Mouse (Mus musculus) neural tube, embryonic 10.5 days (tissue): ENCODE measurements around the gene Mrc2.

Experiments used
- DNase-seq: peaks from one replicate; pipeline ENCODE4 v3.0.0-alpha.2; 2017; ENCODE audit warnings: low spot score; ENCODE audit errors: extremely low spot score

The Mrc2 gene

DNA sequence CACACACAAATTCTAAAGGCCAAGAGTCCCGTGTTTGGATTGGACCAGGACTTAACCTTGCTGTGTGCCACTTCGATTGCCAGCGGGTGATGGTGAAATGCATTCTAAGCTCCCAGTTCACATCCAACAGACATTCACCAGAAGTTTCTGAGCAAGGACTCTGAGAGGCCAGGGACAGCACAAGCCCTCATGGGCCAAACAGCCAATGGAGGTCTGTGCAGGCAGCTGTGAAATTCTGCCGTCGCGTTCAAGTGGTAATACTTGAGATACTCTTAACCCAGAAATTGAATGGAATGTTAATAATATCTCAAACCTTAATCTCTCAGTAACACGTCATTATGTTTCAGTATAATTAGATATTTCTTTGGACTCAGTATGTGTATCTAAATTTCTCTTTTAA lies 17.8 kb downstream of the Mrc2 start:
- no peak for DNase-seq

DNA sequence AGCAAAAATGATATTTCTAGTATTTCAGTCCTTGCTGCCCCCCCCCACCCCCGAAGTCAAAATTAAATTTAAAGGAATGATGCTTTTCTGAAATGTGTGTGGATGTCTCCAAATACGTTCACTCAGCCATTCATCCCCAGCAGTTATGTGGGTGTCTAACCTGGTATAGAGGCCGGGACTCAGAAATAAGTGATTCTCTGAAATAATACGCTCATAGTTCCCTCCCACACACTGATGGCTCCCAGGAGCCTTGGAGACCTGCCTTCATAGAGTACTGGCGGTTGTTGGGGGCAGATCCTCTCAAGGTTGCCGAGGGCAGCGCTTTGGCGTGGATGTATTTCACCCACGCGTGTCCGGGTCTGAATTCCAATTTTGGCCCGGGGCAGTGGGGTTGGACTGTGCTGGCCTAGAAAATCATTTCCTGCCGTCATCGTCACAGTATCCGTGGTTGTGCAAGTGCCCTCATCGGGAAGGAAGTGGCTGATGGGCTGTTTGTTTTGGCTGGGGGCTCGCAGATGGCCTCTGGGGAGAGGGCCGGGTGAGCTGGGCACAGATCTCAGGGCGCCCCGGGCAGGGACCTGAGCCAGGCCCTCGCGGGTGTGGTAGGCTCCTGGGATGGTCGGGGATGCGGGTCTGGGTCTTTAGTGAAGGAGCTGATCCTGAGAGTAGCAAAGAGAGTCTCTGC lies 19.0 kb downstream of the Mrc2 start:
- DNase-seq, result no peak

DNA sequence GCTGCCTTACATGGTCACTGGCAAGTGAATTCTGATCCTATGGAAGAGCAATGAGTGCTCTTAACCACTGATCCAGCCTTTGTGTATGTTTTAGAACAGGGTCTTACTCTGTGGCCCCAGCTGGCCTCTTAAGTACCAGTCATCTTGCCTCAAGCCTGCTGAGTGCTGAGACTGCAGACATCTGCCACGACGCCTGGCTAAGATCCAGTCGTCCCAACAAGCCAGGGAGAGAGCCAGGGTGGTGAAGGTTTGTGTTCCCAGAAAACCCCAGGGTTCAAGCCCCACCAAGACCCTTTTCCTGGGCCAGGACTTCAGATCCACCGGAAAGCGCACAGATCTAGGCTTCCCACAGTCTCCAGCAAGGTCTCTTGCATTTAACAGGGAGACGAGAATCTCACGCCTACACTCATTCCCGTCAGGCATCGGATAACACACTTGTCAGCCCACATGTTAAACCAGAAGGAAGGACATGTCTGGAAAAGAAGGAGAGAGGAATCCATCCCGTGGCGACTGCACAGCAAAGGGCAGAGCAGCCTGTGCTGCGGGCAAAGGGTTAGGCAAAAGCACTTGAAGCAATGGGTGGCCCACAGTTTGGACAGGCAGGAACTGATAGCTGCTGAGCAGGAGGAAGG lies 20.0 kb downstream of the Mrc2 start:
- peak; percentile 41 for DNase-seq

DNA sequence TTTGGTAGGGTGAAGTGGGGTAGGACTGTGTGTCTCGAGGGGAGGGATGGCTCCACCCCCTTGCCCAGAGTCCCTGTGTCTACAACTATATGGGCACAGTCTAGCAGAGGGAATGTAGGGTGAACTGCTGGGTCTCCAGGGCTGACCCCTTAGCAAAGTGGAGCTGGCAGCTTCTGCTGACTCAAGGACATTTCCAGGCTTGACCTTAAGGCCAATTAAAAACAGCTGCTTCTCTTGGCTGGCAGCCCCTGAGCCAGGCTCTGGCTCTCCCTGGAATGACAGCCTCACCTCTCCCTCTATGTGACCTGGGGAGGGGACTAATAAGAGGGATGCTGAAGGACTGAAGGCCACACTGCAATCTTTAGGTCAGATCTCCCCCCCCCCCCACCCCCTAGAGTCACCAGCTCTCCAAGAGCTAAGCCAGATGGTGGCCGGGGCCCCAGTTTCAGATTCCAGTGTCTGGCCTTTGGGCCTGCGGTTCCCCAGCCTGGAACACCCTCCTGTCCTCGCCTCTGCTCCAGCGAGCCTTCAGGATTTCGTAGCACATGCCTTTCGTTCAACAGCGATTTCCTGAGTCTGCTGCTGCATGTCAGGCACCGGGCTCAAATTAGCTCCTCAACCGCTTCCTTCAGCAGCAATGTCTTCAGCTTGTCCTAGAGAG lies 20.7 kb downstream of the Mrc2 start:
- DNase-seq, result peak; percentile 56

DNA sequence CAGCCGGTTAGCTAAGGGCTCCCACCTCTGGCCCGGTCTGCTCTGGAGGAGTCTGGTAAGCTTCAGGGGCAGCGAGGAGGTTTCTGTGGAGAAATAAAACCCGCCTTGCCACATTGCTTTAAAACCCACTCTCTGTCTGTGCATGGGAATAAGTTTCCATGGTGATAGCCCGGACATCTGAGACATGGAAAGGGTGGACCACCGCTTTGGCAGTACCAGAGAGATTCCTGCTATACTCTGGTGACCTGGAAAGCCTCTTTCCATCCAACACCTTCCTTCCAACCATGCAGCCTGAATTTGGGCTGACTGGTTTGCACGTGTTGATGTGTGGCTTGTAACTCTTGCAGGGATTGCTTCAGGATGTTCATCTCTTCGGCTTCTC lies 21.2 kb downstream of the Mrc2 start:
- DNase-seq, result no peak

DNA sequence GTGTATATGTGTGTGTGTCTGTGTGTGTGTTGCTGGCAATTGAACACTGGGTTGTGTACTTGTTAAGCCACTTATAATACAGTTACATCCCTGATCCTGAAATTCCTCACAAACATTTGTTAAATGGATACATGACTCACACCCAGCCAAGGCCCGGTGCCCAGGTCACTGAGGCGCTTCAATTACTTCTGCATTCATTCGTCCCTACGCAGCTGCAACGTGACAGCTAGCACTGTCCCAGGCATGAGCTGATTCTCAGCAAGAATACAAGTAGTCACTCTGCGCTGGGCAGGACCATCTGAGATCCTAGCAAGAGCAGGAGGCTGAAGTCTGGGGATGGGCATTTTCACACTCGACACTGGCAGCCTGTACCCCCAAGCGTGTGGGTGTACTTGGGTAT lies 22.9 kb downstream of the Mrc2 start:
- no peak for DNase-seq

DNA sequence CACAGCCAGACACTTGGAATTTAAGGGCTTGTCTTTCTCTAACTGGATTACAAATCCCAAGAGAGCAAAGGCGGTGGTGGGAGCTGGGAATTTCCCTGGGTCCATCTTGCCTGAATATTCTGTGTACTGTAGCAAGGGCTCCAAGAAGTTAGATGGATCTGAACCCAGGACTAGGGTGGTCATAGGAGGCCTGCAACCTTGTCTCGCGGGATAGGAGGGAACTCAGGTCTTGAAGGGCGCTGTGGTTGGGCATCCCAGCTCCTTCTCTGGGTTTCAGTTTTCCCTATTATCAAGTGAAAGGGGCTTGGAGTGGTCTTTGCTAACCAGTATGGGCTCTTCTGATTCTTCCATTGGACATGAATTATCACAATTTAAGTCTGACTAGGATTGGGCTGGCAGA lies 23.7 kb downstream of the Mrc2 start:
- no peak for DNase-seq

DNA sequence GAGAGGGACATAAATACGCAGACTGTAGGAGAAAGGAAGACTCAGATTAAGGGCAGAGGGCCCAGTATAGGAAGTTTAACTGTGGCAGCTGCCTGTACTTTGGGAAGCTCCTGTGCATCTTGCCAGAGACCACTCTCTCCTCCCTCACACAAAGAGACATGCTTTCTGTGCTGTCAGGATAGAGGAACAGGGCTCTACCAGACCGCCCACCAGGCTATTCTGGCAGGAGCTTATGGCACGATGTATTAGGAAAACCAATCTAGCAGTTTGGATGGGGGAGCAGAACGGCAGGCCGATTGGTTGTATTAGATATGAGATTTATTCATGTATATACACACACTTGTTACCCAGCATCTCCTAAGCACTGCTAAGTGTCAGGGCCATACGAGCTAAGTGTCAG lies 25.3 kb downstream of the Mrc2 start:
- DNase-seq, result no peak

DNA sequence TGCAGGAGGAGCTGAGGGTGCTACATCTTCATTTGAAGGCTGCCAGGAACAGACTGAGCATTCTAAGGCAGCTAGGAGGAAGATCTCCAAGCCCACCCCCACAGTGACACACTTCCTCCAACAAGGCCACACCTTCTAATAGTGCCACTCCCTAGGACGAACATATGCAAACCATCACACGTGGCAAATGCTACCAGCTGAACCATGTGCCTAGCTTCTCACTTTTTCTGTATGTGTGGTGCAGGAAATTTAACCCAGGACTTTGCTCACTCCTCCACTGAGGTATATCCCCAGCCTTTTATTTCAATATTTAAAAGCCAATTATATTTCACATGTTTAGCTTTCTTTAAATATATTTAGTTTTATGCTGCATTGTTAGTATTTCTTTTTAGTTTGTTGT lies 28.6 kb downstream of the Mrc2 start:
- no peak for DNase-seq

DNA sequence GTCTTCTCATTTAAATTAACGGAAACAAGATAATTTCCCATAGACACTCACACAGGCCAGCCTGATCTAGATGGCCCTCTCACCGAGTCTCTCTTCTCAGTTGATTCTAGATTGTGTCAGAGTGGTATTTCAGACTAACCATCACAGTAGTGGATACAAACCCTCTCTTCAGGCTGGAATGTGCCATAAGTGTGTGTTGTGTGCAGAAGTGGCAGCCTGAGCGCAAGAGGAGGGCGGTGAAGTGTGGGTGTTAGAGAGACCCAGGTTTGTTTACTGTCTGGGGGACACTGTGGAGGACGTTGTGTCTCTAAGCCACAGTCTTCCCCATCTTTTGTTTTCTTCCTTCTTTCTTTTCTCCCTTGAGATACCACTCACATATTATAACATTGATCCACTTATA lies 31.1 kb downstream of the Mrc2 start:
- DNase-seq, result no peak

DNA sequence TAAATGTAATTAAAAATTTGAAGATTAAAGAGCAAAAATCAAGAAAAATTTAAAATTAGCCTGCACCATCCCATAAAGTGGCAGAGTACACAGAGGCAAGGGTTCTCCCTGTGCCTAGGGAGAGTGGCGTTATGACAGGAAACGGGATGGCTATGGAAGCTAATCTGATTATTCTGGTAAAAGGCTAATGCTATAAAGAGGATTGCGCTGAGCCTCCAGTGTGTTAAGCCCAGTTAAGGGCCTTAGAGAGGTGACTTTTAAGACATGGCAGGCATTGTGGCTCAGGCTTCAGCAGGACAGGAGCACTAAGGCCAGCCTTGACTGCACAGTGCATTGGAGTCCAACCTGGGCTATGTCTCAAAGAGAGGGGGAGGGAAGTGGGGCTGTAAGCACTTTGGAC lies 34.7 kb downstream of the Mrc2 start:
- DNase-seq, result no peak

DNA sequence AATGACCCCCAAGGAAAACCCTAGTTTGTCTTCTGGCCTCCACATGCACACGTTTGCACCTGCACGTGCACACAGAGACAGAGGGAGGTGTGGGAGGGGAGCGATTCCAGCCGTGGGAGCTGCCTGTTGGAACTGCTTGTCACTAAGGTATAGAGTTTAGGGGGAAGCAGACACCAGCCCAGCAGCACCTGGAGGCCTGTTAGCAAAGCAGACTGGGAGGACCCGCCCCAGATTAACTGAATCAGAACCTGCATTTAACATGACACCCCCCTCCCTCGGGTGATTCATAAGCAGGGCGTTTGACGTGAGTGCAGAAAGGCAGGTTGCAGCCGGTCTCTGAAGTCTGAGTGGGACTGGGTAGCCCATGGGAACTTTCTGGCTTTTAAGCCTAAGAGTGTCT lies 37.5 kb downstream of the Mrc2 start:
- DNase-seq, result no peak

DNA sequence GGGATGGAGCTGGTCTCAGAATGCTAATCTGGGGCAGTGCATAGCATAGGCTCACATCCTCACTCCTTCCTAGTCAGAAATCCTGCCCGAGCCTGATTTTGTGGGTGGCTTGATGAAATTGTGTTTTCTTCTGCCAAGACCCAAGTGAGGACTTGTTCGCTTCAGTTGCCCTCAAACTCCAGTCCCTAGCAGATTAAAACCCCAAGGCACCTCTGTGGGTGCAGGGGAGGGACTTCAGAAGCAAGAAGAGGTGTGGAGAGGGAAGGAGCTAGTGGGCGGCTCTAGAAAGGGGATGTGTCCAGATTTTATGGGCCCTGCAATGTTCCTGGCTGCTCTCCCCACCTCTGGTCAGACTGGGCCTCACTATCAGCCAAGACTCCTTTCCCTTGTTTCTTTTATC lies 38.7 kb downstream of the Mrc2 start:
- DNase-seq, result no peak

DNA sequence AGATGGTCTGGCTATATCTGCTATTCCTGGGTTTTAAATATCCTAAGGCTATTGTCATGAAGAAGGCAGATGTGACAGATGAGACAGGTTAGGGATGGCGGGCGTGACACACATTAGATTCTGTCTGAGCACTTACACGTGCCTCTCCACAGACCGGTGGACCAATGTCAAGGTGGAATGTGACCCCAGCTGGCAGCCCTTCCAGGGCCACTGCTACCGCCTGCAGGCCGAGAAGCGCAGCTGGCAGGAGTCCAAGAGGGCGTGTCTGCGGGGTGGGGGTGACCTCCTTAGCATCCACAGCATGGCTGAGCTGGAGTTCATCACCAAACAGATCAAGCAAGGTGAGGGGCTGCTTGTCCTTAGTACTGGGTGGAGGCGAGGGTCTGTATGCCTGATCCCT lies 39.3 kb downstream of the Mrc2 start:
- DNase-seq, result peak; percentile 35

DNA sequence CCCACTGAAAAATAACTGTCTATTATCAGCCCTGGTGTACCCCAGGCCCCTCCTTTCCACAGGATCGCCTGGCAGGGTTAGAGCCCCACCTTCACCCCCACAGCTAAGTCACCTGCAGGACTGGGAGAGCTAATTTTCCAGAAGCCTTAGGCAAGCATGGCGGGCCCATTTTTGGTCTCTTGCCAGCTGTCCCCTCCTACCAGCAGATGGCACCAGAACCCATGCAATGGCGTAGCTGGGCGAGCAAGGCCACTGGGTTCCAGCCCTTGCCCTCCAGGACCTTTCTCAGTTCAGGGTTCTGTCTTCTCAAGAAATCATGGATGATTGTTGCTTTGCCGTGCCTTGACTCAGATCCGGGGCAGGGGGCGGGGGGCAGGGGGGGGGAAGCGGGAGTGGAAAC lies 40.0 kb downstream of the Mrc2 start:
- DNase-seq, result no peak

DNA sequence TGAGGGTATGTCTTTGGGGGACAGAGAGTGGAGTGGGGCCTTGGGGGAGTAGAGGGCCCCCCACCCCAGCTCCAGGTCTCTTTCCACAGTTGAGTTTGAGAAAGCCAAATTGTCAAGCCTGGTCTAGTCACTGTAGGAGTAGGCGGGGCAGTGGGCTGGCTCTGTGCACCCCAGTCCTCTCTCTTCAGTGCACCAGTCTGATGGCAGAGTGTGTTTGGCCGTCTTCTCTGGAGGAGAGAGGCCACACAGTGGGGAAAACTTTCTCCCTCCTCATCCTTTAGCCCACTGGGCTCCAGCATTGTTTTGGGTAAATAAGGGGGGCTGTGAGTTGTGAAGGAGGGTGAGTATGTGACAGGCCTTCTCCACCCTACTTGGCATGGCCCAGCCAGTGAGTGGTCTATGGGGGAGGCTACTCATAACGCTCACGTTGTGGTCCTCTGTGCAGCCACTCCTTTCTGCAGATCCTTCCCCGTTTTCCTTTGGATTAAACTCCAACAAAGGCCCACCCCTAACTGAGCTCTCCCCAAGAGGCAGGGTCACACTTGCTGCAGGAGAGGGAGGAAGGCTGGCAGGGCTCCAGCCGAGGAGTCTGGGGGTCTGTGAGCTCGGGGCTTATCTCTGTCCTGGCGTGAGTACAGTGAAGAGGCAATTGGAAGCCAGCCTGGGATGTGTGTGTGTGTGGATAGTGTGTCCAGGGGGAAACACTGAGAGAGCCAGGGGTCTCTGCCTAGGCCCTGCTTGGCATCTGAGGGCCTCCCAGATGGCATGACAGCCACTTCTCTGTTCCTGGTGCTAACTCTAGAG lies 41.6 kb downstream of the Mrc2 start:
- DNase-seq, result no peak

DNA sequence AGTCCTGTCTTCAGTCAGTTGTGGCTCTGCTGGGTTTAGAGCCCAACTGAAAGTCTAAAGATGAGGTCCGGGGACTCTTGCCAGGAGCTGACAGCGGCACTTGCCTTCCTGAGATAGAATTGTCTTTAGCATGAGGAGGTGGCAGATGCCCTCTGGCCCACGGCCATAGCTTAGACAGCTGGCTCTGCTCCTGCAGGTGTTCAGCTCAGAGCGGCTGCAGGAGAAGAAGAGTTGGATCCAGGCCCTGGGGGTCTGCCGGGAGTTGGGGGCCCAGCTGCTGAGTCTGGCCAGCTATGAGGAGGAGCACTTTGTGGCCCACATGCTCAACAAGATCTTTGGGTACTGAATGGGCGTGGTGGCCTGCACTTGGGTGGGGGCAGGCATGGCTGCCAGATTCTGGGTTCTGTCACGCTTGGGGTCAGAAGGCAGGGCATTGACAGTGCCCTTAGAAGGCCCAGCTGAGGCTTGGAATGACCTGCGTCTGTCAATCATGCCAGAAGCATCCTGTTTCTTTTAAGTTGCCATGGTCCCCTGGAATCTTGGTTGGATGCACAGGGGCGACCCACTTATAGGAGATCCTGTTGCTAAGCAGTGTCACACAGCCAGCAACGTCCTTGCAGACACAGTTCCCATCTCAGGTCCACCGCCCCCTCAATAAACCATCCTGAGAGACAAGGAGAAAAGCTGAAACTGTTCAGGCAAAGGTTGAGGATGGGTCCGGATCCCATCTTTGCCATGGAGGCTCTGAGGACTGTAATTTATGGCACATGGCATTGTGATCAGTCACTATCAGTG lies 46.4 kb downstream of the Mrc2 start:
- no peak for DNase-seq

DNA sequence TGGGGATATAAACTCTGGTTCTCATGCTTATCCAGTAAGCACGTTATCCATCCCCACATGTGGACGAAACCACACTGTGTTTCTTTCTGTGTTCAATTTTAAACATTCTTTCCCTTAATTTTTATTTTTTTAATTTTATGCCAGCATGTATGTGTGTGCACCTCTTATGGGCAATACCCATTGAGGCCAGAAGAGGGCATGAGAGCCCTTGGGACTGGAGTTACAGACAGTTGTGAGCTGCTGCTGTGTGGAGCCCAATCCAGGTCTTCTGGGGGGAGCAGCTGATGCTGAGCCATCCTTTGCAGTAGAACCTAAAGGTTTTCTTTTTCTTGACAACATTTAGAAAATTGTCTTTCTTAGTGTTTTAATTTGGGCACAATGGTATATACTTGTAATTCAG lies 52.8 kb downstream of the Mrc2 start:
- no peak for DNase-seq

DNA sequence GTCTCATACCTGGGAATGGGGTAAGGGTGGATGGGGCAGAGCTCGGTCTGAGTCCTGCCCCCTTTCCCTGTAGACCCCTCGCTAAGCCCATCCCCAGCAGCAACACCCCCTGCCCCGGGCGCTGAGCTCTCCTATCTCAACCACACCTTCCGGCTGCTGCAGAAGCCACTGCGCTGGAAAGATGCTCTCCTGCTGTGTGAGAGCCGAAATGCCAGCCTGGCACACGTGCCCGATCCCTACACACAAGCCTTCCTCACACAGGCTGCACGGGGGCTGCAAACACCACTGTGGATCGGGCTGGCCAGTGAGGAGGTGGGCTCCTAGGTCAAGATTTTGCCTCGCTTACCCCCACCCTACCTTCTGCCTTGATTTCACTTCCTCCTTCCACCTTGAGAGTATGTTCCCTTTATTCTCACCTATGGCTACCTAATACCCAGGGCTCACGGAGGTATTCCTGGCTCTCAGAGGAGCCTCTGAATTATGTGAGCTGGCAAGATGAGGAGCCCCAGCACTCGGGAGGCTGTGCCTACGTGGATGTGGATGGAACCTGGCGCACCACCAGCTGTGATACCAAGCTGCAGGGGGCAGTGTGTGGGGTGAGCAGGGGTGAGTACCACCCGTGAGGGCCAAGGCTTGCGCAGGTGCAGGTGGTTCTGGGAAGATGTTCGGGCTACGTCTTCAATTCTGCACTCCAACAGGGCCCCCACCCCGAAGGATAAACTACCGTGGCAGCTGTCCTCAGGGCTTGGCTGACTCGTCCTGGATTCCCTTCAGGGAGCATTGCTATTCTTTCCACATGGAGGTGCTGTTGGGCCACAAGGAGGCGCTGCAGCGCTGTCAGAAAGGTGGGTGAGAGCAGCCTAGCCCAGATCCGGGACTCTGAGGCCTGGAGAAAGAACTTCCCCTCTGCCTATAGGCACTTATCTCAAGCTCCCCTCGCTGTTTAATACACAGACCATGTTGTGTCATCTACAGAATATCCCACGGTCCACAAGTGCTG lies 55.0 kb downstream of the Mrc2 start:
- peak; percentile 82 for DNase-seq

DNA sequence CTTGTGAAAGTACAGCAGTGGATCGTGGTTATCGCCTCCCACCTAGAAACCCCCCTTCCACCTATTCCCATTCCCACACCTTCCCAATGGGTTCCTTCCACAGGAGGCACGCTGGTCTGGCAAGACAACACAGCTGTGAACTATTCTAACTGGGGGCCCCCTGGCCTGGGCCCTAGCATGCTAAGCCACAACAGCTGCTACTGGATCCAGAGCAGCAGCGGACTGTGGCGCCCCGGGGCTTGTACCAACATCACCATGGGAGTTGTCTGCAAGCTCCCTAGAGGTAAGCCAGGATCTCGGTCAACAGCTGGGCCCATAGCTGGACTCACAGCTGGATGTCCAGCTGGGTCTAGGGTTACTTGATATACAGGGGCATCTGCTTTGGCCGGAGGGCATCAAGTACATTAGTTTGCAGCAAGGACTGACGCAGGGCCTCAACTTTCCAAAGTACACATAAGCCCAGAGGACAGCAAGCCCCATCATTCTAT lies 56.1 kb downstream of the Mrc2 start:
- no peak for DNase-seq
